Mouse (Mus musculus) kidney, adult 18-20 months (tissue): ENCODE data around the gene Mcts2.

Source experiments
- DNase-seq: peaks from one replicate; pipeline ENCODE4 v3.0.0; 2021

Gene Mcts2

DNA sequence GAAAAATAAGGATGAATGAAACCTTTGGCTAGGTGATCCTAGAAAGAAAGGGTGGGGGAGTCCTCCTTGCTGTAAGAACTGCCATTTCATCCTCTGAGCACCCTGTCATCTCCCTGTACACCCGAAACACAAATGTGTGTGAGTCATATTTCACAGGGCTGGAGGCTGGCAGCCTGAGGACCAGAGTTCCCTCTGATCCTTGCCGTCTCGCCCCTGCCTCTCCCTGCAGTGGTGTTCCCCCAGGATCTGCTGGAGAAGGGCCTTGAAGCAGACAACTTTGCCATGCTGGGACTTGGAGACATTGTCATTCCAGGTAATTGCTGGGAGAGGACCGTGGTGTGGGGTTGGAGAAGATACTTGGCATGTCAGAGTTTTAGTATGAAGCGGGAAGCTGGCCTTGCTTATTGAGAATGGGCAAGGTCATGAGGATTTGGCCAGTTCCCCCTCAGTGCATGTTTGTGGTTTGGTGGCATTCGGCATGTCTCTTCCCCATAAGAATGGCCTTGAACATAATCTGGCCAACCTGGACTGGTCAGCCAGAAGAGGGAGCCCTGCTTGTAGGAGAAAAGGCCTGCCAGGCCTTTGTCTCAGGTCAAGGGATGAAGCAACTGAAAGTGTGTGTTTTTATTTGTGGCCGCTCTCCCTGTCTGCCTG, 4.9 kb downstream of the Mcts2 start:
- DNase-seq = peak; percentile 47

DNA sequence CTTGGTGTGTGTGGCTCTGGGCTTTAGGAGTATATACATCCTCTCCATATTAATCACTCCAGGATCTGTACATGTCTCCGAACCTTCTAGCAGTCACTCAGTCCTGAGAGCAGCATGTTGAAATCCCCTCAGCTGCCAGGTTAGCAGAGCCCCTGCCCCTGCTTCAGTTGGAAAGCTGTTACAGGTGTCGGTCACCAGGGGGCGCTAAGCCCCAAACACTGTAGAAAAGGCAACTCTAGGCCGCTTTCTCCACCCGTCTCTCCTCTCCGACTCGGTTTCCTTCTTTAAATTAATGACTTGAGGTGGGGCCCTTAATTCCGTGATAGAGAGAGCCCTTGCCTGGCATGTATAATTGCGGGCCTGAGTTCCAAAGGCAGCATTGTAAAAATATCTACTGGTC, 6.4 kb downstream of the Mcts2 start:
- DNase-seq = peak; percentile 77

DNA sequence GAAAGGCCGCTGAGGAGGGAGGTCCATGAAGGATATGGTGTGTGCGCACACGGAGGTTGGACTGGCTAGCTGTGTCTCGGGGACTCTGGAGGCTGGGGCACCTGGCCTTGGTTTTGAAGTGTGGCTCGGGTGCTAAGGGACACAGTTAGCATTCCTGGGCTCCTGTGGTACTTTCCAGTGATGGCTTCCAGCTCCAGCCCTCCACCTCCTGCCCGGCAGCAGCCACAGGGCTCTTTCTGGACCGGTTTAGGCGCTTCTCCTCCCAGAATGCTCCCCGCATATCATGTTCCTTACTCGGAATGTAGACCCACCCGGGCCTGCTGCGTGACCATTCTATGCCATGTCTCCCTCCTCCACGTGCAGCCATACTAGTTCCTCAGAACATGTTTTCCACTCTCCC, 6.9 kb downstream of the Mcts2 start:
- no peak for DNase-seq

DNA sequence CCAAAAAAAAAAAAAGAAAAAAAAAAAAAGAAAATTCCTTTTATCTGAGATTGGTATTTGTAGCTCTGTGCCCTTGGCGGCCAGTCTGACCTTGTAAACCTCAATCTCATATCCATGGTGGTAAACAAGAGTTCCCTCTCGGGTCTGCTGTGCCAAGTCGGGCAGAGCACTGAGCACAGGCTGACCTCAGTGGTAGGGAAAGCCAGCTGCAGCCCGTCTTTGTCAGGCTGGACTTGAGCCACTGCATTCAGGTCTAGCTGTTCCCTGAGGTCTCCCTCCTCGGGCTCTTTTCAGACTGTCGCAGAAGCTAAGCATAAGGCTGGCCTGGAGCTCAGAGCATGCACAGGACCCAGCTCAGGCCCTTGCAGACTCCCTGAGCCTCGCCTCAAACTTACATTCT, 7.9 kb downstream of the Mcts2 start:
- peak; percentile 13 for DNase-seq

DNA sequence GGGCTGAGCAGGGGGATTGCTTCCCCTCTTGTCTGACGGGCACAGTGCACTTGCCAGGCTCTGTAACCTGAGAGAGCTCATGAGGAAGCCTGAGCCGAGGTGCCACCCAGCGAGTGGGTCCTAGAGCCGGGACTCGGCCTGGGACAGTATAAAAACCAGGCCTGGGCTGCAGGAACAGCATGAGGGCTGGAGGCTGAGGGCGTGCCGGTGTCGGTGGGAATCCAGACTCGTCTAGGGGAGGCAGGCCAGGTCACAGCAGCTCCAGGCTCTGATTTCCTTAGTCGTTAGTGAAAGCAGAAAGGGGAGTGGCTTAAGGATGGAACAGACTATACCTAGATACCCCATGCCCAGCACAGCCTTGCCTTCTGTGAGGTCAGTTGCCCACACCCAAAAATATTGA, 9.2 kb downstream of the Mcts2 start:
- no peak for DNase-seq

DNA sequence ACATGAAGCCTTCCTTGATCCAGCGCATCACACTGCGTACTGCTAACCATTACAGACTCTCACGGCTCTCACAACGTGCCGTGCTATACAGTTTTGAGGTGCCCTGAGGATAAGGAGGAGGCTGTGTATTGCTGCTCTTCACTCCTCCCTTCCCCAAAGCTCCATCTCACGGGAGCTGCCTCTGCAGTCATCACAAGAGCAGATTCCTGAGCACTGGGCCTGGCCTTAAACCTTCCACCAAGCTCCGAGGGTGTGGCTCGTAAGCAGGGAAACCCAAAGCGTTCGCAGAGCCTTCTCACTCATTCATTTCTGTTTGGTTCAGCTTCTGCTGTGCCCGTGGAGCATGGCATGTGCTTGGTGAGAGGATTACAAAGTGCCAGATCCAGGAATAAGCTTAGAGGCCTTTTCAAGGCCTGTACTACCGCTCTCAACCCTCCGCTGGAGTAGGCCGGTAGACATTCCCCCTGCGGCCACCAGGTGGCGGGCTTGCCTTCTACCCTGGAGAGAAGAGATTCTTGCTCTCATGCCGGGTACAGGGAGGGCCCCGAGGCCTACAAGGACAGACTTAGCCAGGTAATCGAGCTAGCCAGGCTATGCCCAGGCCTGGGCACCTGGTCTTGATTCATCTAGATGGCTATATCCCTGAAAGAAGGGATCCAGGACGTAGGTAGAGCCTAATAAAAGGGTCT, 9.8 kb downstream of the Mcts2 start:
- peak; percentile 96 for DNase-seq

DNA sequence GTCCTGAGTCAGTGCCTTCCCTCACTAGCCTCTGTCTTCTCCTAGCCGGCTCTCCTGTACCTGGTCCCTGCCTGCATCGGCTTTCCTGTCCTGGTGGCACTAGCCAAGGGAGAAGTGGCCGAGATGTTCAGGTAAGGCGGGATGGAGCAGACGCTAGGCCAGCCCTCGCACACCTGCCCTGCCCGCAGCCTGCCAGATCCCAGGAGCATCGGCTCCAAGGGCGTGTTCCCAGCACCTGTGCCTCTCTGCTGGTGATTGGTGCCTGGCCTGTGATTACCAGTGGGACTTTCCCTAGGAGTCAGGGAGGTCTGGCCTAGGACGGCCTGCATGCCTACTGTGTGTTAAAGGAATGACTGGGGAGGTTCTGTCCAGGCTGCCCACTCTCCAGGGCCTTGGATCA, 13.3 kb downstream of the Mcts2 start:
- DNase-seq = no peak

DNA sequence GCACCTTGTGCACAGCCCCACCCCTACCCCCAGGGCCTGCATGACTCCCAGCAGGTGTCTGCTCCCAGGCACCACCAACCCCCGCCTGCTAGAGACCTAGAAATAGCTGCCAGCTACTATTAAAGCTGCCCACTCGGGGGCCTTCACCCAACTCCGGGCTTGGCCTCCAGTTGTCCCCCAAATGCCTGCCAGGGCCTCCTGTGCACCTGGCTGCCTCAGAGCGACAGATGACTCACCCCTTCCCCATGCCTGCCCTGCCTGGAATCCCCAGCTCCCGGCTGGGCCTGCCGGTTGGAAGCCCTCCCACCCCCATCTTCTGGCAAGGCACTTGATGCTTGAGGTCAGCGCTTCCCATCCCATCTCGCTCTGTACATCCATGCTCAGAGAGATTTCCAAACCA, 13.9 kb downstream of the Mcts2 start:
- DNase-seq = no peak

DNA sequence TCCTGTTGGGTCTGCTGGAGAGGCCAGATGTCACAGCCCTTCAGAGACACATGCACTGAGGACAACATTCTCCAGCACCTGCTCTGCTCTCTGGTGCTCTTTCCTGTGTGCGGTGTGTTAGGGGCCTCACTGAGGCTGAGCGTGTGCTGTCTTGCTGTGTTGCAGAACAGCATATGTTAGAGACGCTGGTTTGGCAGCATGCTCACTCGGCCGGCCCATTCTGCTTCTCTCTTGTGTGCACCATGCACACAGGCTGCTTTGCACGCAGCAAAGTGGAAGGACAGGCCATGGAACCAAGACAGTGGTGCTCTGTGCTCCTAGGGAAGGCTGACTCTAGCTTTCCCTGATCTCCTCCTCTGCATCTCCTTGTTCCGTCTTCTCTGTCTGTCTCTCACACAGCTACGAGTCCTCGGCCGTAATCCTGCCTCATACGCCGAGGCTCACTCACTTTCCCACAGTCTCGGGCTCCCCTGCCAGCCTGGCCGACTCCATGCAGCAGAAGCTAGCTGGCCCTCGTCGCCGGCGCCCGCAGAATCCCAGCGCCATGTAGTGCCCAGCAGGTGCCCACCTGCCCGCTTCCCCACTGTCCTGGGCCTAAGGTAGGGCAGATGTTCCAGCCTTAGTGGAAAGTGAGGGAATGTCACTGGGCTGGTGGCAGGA, 16.9 kb downstream of the Mcts2 start:
- no peak for DNase-seq

DNA sequence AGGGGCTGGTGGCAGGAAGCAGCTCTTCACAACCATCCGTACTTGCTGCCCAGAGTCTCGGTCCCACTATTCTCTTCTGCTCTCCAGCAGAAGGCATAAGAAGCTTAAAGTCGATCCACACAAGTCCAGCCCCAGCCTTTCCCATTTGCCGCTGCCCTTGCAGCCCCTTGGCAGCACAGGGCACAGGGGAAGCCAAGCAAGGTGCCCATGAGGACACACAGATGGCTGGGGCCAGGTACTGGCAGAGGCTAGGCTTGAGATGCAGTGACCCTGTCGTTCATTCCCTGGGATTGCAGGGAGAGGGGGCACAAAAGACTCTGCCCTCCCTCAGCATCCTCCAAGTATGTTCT, 17.4 kb downstream of the Mcts2 start:
- no peak for DNase-seq

DNA sequence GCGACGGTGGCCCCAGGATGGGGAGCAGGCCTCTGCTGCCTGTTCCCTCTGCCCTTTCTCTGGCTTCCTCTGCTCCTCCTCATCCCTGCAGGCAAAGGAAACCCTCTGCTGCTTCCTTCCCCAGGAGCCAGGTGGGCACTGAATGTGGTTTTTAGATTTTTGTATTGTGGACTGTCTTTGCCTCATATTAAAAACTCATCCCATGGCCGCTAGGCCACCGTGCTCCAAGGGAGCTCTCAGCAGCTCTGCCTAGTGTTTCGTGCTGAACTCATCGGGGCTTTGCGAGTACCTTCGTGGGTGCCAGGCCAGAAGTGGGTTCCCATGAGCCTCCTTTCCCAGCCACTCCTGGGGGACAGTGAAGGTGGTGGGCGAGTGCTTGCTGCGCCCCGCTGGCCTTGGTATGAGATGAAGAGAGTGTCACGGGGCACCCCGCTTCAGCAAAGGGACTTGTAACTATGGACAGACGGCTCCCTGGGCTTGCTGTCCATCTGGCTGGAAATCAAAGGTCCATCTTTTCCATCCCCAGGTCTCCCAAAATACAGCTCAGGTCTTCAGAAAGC, 18.1 kb downstream of the Mcts2 start:
- DNase-seq = no peak

DNA sequence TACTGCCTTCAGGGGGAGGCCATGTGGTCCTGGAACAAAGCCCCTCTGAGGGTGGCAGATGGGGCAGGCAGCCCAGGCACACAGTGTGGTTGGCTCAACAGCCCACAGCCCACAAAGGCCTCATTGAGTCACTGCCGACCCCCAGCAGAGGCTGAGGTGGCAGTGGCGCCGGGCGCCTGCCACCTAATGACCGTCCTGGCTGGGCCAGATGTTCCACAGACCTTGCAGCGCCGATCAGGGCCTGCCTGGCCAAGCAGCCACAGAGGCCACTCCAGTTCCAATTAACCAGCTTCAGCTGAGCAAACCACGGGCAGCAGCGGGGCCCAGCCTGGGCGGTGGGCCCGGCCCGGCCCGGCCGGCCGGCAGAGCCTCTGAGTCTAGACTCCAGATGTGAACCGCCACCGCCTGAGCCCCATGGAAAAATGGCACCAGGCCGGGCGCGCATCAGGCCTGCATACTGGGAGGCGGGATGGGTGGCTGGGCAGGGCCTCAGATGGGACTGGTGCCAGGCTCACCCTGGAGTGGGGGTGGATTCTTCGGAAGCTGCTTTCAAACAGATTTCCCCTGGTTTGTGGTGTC, 19.2 kb downstream of the Mcts2 start:
- DNase-seq = peak; percentile 69

DNA sequence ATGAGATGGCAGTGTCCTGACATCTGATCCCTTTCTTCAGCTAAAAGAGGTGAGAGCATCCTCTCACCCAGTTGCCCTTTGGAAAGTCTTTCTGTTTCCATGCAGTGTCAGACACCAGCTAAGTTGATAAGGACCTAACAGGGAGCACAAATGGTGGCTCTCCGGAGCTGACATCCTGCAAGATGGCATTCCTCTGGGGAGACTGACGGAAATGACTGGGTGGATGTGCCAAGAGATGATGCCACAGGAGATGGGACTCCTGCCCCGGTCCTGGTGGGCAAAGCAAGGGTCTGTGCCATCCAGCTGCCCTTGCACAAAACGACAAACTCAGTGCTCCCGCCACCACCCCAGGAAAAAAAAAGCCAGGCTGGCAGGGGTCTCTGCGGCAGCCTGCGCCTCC, 20.4 kb downstream of the Mcts2 start:
- DNase-seq = no peak

DNA sequence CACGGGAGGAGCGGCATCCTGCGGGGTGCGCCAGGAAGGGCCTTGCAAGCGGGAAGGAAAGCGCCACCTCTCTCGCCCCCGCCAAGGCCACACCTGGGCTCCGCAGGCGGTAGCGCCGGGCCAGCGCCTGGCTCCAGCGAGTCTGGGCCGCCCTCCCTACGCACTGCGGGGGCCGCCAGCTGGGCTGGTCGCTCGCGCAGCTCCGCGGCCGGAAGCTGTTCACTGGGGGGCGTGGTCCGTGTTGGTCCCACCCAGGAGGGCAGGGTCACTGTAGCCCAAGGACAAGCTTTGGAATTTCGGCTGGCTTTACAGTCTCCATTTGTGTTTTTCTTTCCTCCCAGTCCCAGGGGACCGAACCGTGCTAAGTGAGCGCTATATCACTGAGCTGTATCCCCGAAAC, 20.8 kb downstream of the Mcts2 start:
- peak; percentile 94 for DNase-seq

DNA sequence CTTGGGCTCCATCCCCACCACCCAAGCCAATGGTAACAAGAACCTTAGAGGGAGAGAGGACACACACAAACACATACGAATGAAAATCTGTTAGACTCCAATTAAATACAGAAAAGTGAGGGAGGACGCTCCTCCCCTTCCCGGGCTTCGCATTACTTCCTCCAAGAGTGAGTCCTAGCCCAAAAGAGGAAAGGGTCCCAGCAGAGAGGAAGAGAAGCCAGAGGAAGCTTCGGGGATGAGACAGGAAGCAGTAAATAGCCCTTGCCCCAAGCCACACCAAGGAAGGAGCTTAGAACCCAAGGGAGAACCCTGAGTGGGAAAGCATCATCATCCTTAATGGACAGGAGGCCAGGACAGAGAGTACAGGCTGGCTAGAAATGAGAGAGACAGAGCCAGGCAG, 22.2 kb downstream of the Mcts2 start:
- DNase-seq = no peak

DNA sequence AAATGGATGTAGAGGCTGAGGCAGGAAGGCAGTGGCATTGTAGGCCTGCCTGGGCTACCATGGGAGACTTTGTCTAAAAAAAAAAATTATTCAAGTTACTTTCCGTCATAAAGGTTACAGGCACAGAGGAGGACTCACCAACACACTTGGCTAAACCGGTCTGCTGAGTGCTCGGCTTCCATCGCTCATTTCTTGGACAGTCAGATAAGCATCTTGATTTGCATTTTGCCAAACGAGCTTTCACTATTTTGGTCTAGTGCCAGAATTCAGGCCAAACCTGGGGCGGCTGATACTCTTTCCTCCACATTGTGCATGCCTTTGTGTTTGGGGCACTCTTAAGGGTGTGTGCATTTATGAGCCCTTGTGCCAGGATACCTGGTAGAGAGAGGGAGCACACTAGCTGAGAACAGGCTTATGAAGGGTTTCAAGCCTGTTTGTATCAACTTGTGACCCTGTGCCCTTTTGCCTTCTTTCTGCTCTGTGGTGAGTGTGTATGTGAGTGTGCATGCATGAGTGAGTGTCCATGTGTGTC, 29.5 kb downstream of the Mcts2 start:
- no peak for DNase-seq

DNA sequence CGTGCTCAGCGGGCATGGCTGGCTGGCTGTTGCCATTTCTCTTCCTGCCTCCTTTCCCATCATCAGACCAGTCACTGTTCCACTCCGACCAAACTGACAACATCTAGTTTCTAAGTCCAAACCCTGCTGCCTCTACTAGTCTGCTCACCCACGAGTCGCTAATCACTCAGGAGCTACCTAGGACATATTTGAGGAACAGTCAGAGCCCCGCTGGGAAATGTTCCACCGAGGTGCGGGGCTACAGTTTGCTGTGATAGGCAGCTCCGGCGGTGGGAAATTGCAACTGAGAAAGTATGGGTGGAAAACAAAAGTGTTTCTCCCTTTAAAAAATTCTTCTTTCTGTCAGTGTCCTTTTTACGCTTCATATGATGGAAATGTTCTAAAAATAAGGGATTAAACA, 30.8 kb downstream of the Mcts2 start:
- no peak for DNase-seq

DNA sequence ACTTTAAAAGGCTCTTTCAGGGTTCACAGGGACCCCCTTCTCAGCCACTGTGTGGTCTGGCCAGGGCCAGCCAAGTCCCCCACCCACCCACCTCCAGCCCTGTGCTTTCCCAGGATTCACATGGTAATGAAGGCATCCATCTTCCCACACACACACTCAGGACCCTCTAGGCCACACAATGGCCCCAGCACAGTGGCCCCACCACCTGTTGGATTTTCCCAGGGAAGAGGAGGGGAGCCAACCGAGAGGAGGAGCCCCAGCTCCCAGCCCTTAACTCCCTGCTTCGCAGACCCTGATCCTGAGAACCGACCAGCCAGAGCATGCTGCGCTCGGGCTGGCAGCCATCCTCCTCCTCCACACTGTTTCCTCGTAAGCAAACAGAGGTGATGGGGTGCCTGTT, 31.2 kb downstream of the Mcts2 start:
- no peak for DNase-seq

DNA sequence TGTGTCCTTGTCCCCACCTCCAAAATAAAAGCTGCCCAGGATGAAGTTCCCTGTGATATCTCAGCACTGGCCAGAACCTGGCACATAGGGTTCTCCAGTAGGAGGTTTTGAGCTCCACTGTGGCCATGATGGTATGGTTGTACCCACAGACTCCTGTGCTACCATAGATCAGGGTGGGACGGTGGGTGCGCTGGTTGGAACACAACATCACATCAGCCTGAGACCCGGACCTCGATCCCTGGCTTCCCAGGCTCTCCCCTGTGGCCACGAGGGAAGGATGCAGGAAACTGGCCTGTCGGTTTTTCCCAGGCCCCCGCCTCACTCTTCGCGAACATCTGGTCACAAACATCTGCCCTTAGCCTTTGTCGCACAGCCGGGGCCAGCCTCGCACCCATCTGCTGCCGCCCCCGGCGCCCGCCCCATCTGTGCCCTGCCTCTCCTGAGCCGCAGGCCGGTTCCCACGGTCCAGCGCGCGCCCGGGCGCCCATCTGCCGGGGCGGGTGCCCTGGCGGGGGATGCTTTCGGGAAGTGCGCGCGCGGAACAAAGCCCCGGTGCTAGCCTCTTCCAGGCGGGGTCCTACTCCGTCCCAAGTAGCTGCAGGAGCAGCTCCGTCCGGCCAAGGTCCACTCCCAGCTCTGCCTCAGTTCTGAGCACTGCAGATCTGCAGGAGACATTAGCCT, 37.0 kb downstream of the Mcts2 start:
- DNase-seq = peak; percentile 56

DNA sequence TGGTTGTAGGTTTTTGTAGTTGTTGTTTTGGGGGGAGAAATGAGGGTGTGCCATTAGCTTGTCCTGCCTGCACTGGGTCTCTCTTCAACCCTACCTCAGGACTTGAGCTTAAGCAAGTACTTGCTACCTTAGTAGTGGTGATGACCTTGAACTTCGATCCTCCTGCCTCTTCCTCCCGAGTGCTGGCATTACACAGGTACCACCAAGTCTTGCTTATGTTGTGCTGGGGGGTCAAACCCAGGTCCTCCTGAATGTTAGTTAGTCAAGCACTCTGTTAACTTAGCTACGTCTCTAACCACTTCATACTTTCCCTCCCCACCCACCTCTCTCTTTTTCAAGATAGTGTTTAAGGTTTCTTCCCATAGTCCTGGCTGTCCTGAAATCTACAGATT, 37.5 kb downstream of the Mcts2 start:
- DNase-seq = no peak

DNA sequence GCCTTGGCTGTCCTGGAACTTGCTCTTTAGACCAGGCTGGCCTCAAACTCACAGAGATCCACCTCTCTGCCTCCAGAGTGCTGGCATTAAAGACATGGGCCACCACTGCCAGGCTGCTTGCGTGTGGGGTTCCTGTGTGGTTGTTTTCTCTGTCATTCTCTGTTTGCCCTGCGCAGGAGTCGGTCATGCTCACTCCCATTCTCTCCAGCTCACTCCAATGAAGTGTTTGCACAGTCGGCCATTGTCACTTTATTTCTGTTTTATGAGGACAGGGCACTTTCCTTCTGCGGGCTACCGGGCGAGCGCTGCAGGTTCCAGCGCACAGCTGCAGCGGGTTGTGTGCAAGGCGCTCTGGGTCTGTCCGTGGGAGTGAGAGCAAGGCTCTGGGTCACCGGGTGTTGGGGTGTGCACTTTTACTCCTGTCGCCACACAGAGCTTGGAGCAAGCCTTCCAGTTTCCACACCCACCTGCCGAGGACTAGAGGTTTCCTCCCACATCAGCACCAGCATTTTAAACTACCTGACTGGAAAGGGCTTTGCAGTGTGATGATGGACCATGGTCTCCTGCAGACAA, 38.4 kb downstream of the Mcts2 start:
- DNase-seq = no peak

DNA sequence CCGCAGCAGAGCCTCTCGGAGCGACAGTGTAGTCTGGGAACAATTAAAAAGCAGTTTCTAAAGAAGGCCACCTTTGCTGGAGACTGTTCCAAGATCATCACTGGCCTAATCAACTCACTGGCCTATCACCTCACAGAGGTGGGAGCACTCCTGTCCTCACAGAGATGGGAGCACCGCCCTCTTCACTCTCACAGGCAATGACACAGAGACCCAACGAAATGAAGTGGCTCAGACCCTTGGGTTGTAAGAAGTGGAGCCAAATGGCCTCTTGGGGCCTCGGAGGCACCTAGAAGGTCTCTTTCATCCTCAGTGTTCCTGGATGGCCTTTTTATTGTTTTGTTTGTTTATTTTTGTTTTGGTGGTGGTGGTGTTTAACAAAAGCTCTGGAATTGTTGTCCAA, 39.4 kb downstream of the Mcts2 start:
- DNase-seq = no peak
